Mouse (Mus musculus) CD4-positive helper T cell, adult 2 months (primary cell): ENCODE data around the gene Rhox3h.
"Not testable (repeated sequence)": the region's sequence is repeated elsewhere in the genome, so short reads cannot be mapped to it uniquely, and the experiment has no call there.

Source experiments
- DNase-seq: peaks from one replicate; pipeline ENCODE4 v3.0.0-alpha.2; 2012; ENCODE audit warnings: low read depth, missing footprints, low spot score

The Rhox3h gene

DNA sequence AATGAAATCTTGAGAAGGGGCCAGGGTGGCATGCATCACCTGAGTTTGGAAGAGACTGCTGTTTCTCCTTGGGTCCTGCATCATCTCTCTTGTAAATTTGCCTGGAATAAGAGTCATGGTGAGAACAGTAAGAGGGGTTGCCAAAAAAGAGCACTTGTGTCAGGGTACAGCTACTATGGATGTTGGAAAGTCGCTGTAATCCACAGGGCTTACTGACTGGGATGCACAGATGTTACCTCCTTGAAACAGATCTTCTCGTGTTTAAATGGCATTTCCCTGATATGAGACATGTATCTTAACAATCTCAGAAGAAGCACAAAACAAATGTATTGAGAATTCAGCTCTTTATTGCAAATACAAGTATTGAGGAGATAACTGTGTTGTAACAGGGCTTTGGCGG, at the start of gene Rhox3h:
Gene Rhox3h, minus strand, starts transcription at position 101 of the 400 bp plus-strand sequence.
- DNase-seq = not testable (repeated sequence)

DNA sequence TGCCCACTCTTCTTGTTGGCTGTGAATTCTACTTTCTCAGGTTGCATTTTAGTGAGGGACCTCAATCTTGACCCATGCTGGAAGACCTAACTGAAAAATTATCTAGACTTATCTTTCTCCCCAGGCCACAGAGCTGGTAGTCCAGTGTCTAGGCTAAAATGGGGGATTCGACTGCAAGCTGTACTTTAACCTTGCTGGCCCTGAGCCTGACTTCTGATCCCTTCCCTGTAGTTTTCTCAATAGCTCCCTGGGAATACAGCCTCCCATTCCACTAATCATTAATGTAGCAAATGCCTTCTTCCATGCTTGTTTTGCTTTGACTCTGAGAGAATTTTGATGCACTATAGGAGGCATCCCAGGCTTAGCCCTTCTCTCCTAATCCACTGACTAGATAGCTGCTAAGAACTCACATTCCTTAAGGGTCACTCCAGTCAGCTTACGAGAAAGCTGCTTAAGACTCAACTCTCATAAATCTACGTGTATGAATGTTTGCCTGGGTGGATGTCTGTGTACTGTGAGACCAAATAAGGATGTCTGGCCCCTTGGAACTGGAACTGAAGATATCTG, 33.3 kb upstream of the Rhox3h start:
- no peak for DNase-seq

DNA sequence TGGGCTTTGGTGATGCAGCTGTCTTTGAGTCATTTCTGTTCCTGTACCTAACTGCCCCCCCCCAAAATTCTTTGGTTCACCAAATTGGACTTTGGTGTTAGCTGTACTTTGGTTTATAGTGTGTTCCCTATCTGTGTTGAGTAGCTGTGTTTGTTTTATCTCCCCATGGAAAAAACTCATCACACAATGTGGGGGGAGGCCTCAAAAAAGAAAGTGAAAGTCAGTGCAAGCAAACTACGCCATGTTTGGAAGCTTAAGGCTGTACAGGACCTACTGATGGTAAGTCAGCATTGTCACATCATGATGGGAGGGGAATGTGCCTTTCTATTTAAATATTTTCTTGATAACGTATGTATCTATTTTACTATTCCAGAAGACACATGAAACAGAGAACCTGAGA, 23.7 kb upstream of the Rhox3h start:
- DNase-seq = no peak

DNA sequence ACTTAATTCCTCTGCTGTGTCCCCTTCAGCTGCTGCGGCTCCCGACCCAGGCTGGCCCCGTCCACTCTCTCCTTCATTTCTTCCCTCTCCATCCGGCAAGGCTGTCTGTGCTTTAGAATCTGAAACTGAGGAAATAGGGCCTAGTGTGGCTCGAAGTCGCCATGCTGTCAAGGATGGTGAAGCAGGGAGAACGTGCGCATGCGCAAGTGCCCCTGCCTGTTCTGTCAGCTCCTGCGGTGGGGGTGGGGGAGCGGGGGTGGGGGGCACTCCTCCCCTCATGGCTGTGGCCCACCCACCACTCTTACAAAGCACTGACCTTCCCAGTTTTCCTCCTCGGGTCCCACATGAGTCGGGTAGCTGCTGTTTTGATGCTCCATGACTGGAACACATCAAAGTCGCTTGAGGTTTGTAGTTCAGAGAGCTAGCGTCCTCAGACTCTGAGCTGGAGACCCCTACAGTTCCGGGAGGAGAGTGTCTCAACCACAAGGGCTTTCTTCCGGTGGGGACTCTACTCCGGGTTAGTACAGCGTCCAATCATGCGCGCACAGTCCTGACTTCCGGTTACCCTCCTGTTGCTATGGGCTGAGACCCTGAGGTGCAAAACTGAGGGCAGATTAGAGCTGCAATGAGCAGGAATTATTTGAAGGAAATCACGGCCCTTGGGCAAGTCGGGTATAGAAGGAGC, 14.6 kb upstream of the Rhox3h start:
- DNase-seq = no peak

DNA sequence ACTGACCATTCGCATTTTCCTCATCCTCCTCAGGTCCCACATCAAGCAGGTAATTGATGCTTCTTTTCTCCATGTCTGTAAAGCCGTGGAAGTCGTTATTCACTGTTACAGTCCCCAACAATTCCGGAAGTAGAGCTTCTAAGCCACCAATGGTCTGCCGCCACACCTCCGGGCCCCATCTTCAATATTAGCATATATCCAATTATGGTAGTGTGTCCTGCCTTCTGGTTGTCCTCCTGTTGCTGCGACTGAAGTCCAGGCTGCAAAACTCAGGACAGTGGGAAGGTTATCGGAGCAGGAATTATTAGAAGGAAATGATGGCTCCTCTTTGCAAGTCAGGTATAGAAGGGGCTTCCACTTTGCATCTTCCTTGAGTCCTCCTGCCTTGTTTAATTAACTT, 4.6 kb upstream of the Rhox3h start, which contains the start of gene Rhox2h:
Gene Rhox2h, minus strand, starts transcription at position 101 of the 400 bp plus-strand sequence.
- DNase-seq = not testable (repeated sequence)

DNA sequence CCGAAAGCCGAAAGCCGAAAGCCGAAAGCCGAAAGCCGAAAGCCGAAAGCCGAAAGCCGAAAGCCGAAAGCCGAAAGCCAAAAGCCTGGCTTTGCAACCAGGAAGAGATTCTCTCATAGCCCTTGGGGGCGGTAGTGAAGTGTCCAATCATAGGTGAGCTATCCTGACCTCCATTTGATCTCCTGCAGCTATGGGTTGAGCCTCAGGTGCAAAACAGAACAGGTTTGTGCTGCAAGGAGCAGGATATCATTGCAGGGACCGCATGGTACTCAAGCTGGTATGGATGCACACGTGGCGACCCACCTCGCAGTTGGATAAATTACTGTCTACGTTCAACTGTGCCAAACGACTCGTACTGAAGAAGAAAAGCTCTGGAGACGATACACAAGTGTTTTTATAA, 17.3 kb downstream of the Rhox3h start, which contains the start of gene Rhox4g:
Gene Rhox4g, minus strand, starts transcription at position 101 of the 400 bp plus-strand sequence.
- DNase-seq = not testable (repeated sequence)

DNA sequence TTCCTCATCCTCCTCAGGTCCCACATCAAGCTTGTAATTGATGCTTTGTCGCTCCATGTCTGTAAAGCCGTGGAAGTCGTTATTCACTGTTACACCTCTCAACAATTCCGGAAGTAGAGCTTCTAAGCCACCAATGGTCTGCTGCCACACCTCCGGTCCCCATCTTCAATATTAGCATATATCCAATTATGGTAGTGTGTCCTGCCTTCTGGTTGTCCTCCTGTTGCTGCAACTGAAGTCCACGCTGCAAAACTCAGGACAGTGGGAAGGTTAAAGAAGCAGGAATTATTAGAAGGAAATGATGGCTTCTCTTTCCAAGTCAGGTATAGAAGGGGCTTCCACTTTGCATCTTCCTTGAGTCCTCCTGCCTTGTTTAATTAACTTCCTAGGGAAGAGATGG, 25.2 kb downstream of the Rhox3h start, which contains the start of gene Rhox2g:
Gene Rhox2g, minus strand, starts transcription at position 101 of the 400 bp plus-strand sequence.
- not testable (repeated sequence) for DNase-seq

DNA sequence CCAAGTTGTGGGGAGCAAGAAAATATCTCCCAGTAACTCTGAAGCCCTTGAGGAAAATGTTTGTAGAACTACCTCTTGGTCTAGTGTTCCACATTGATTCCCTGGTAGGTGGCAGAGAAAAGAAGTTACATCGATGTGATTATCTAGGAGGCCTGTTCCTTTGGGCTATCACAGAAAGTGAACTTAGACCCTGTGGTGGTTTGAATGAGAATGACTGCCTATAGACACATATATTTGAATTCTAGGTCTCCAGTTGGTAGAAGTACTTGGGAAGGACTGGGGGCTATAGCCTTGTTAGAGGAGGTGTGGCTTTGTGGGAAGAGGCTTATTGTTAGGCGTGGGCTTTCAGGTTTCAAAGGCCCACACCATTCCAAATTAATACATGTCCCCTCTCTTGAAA, 40.1 kb downstream of the Rhox3h start, which contains the start of gene Rhox3g:
Gene Rhox3g, minus strand, starts transcription at position 101 of the 400 bp plus-strand sequence.
- not testable (repeated sequence) for DNase-seq
